Mouse (Mus musculus): ENCODE measurements around the gene Nemp1. TPM values are rescaled to one million over a fixed set of nuclear protein-coding genes. Genes with fewer than 3 reads are reported as not detected.

The Nemp1 gene
- polyA plus RNA-seq, 1 experiment from 2014 or later: 7.8 TPM

DNA sequence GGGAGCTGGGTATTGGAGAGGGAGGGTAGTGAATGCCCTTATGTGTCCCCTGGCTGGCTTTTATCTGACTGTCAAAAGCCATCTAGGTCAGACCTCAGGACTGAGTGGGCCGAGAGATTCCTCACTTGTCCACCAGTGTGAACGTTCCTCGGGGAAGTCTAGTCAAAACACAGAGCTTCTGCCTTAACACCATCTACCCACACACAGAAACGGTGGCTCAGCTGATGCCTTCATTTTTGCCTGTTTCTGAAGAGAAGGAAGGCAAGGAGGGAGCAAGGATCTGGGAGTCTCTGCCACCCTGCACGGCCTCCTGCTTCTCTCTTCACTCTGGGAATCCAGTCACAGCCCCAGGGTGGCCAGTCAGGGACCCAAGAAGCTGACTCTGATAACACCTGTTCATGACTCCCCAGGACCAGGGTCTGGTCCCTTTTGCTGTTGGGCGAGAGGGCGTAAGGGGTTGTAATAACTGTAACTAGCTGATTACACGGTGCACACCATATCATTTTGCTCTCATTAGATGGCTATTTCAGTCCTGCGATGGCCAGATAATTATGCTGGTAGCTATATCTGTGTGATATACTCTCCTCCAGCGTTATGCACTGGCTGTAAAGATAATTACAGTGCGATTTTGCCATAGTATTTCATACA, 63.7 kb downstream of the Nemp1 start:
- Histone ChIP-seq H3K4me1 (replicated peaks) (no peaks in the 10 kb centered on the region), H3K9me3 (replicated peaks) (no peaks in the 10 kb centered on the region), H3K27ac (no peak overlapping the region), H3K4me3 (no peak overlapping the region), H3K4me2 (no peak overlapping the region), H3K36me3 (no peaks in the 10 kb centered on the region), H3K27me3 (peaks cover 12% of the 10 kb centered on the region), H3K9ac (no peak overlapping the region)
- no peak for ATAC-seq (replicated peaks; ENCODE audit: insufficient number of reproducible peaks, insufficient read depth, low FRiP score, low read depth)
- 55% methylated on average over 11 of the region's 11 CpGs for WGBS

DNA sequence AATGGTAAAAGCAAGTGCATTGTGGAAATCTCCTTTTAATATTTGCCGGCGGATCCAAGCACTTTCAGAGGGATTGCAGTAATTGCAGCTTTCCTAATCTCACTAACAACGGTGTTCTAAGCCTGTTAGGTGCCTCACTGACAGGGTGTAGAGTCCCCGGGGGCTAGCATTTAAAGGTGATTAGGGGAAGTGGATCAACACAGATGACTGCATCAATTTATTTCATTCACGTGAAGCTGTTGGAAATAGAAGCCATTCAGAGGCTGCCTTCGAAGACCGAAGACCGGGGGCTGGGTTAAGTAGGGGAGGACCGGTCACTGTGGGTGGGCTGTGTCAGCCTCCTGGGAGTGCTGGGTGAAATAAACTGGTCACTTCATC, 64.2 kb downstream of the Nemp1 start:
- 54% methylated on average over 9 of the region's 9 CpGs for WGBS
- Histone ChIP-seq H3K4me3 (no peak overlapping the region), H3K27ac (no peak overlapping the region), H3K27me3 (peaks cover 6% of the 10 kb centered on the region), H3K4me2 (no peak overlapping the region), H3K9ac (no peak overlapping the region), H3K36me3 (no peaks in the 10 kb centered on the region), H3K9me3 (replicated peaks) (no peaks in the 10 kb centered on the region), H3K4me1 (replicated peaks) (no peaks in the 10 kb centered on the region)
- no peak for ATAC-seq (replicated peaks; ENCODE audit: insufficient number of reproducible peaks, insufficient read depth, low FRiP score, low read depth)

DNA sequence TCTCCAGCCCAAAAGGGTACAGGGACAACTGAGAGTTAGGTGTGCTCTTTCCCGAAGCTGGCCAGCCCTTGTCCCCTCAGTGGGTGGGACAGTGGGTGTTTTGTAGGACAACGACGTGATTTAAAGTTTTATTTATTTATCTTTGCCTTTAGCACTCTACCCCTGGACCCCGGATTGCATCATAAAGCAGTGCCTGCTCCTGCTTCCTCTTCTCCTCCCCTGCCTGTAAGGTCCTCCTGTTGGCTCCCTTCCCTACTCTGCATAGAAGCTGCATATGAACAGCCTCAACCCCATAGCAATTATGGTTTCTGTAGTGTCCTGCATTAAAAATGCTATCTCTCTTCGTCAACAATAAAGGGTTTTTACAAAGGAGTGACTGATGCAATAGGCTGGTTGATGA, 64.7 kb downstream of the Nemp1 start:
- Histone ChIP-seq H3K4me3 (no peak overlapping the region), H3K4me2 (no peak overlapping the region), H3K27ac (no peak overlapping the region), H3K27me3 (peaks cover 5% of the 10 kb centered on the region), H3K36me3 (no peaks in the 10 kb centered on the region), H3K9me3 (replicated peaks) (no peaks in the 10 kb centered on the region), H3K9ac (no peak overlapping the region), H3K4me1 (replicated peaks) (no peaks in the 10 kb centered on the region)
- 24% methylated on average over 5 of the region's 5 CpGs for WGBS
- no peak for ATAC-seq (replicated peaks; ENCODE audit: insufficient number of reproducible peaks, insufficient read depth, low FRiP score, low read depth)

DNA sequence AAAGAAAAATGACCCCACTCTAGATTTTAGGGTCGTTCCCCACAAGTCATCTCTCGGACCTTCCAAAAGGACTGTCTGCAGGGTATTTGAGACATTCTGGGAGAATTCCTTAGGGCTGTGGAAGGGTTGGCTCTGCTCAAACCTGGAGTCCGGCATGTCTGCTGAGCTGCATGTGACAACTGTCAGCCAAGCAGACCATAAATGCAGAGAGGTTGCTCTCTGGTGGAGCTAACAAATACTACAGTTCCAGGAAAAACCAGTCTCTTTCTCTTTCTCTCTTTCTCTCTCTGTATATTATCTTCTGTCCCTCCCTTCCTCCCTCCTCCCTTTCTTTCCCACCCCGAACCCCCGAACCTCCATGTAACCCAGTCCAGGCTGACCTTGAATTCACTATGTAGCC, 67.7 kb downstream of the Nemp1 start:
- WGBS: 24% methylated on average over 5 of the region's 5 CpGs
- Histone ChIP-seq H3K9me3 (replicated peaks) (no peaks in the 10 kb centered on the region), H3K36me3 (no peaks in the 10 kb centered on the region), H3K4me1 (replicated peaks) (peaks cover 10% of the 10 kb centered on the region), H3K4me2 (no peak overlapping the region), H3K4me3 (no peak overlapping the region), H3K9ac (no peak overlapping the region), H3K27me3 (no peaks in the 10 kb centered on the region; the same call in 1 of the 2 replicates), H3K27ac (no peak overlapping the region)
- ATAC-seq (replicated peaks; ENCODE audit: insufficient number of reproducible peaks, insufficient read depth, low FRiP score, low read depth): no peak

DNA sequence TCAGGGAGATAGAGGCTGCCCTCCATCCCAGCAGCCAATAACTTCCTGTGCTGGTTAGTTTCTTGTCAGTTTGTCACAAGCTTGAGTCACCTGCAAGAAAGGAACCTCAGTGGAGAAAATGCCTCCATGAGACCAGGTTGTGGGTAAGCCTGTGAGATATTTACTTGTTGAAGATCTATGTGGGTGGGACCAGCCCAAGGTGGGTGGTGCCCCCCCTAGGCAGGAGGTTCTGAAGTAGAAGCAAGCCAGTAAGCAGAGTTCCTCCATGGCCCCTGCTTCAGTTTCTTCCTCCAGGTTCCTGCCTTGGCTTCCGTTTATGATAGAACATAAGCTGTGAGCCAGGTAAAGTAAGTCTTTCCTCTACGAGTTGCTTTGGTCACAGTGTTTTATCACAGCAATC, 69.6 kb downstream of the Nemp1 start:
- Histone ChIP-seq H3K4me1 (replicated peaks) (peaks cover 20% of the 10 kb centered on the region), H3K9ac (no peak overlapping the region), H3K4me3 (no peak overlapping the region), H3K27ac (no peak overlapping the region), H3K27me3 (no peaks in the 10 kb centered on the region; the same call in 1 of the 2 replicates), H3K4me2 (no peak overlapping the region), H3K9me3 (replicated peaks) (no peaks in the 10 kb centered on the region), H3K36me3 (no peaks in the 10 kb centered on the region)
- ATAC-seq (replicated peaks; ENCODE audit: insufficient number of reproducible peaks, insufficient read depth, low FRiP score, low read depth): no peak
- 65% methylated on average over 2 of the region's 2 CpGs for WGBS

DNA sequence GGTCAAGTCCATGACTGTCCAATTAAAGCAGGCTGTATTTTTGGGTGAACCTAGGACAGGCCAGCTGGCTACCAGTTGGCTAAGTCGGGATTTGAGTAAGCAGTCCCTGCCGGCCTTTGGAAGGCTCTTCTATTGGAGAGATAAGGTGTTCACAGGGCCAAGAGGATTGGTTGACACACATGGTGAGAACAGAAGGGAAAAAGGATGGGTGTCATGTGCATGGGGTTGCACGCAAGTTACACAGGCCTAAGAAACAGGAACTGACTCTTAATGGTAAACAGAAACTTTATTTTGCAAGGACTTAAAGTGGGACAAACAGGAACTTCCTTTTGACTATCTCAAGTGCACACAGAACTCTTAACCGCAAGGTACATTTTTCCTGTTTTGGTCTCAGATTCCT, 70.2 kb downstream of the Nemp1 start:
- H3K9ac ChIP-seq: no peak overlapping the region
- no peak overlapping the region for H3K4me3 ChIP-seq
- peaks cover 5% of the 10 kb centered on the region for H3K36me3 ChIP-seq
- peaks cover 20% of the 10 kb centered on the region for H3K4me1 ChIP-seq (replicated peaks)
- H3K27ac ChIP-seq: no peak overlapping the region
- 44% methylated on average over 4 of the region's 4 CpGs for WGBS
- H3K27me3 ChIP-seq: no peaks in the 10 kb centered on the region
- no peak for ATAC-seq (replicated peaks; ENCODE audit: insufficient number of reproducible peaks, insufficient read depth, low FRiP score, low read depth)
- no peaks in the 10 kb centered on the region for H3K9me3 ChIP-seq (replicated peaks)
- no peak overlapping the region for H3K4me2 ChIP-seq

DNA sequence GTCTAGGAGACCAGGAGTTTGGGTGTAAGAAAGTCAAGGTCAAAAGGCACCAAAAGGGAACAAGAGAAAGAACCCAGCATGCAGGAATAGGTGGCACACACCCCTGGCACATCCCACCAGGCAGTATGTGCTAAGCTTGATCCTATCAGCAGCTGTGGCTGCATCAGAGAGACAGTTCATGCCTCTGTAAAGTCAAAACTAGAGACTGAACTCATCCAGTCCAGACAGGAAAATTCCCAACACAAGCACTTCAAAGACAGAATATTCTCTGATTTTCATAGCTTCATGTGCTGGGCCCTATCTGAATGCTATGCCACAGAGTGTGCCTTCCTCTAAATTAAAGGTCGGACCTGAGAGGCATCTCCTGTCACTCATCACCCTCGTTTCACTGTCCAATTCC, 70.9 kb downstream of the Nemp1 start:
- H3K27ac ChIP-seq: no peak overlapping the region
- H3K9me3 ChIP-seq (replicated peaks): no peaks in the 10 kb centered on the region
- WGBS: 23% methylated on average over 2 of the region's 2 CpGs
- ATAC-seq (replicated peaks; ENCODE audit: insufficient number of reproducible peaks, insufficient read depth, low FRiP score, low read depth): no peak
- no peak overlapping the region for H3K4me2 ChIP-seq
- H3K4me1 ChIP-seq (replicated peaks): peaks cover 20% of the 10 kb centered on the region
- H3K27me3 ChIP-seq: no peaks in the 10 kb centered on the region
- no peak overlapping the region for H3K9ac ChIP-seq
- no peak overlapping the region for H3K4me3 ChIP-seq
- peaks cover 12% of the 10 kb centered on the region for H3K36me3 ChIP-seq

DNA sequence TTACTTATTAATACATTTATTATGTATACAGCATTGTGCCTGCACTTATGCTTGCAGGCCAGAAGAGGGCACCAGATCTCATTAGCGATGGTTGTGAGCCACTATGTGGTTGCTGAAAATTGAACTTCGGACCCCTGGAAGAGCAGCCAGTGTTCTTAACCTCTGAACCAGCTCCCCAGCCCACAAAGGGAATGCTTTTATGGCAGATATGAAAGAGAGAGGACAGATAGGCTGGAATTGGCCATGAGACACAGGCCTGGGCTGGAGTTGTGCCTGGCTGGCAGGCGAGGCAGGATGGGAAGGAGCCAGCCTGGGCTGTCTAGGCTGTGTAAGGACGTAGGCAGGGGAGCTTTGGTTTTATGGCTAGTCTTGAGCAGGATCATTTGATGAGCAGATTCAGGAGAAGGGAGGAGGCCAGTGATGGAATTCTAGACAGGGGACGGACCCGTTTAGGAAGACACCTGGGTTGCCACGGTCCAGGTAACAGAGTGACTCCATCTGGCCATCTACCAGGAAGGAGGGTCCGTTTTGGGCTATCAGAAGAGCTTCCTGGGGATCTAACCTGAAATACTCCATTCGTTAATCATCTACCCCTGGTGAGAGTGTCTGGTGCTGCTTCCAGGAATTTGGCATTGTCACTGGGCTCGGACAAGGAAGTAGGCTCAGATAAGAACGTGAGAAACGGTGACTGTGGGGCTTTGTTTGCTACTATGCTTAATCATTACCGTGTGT, 71.6 kb downstream of the Nemp1 start:
- no peak for ATAC-seq (replicated peaks; ENCODE audit: insufficient number of reproducible peaks, insufficient read depth, low FRiP score, low read depth)
- peak overlapping the region; percentile 93 for H3K4me3 ChIP-seq

DNA sequence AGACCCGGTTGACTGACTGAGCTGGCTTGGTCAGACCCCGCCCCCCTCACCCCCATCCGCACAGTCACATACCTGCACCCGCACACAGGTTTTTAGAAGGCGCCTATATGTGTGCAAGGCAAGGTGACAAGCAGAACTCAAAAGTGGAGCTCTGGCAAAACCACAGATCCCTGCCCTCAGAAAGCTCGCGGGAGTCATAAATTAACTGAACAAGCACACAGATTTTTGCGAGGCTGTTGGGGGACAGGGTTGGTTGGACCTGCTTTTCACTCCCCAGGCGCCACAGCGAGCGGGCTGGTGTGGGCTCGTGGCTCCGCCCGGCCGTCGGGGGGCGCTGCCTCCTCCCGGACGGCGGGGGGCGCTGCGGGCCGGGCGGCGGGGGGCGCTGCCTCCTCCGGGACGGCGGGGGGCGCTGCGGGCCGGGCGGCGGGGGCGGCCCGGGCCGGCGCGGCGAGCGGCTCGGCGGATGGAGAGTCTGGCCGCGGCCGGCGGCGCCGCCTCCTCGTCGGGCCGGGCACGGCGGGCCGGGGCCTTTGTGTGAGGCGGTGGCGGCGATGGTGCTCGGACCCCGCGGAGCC, 72.5 kb downstream of the Nemp1 start, which contains the start of gene Zbtb39:
Gene Zbtb39, plus strand, starts transcription at position 456 of the 578 bp plus-strand sequence.
- Histone ChIP-seq H3K9me3 (replicated peaks) (no peaks in the 10 kb centered on the region), H3K4me1 (replicated peaks) (peaks cover 20% of the 10 kb centered on the region), H3K36me3 (peaks cover 28% of the 10 kb centered on the region), H3K27ac (peak within 1 kb of the TSS; percentile 80), H3K9ac (peak within 1 kb of the TSS; percentile 96), H3K4me2 (peak within 1 kb of the TSS; percentile 66), H3K4me3 (peak within 1 kb of the TSS; percentile 93), H3K27me3 (no peaks in the 10 kb centered on the region)
- ATAC-seq (replicated peaks; ENCODE audit: insufficient number of reproducible peaks, insufficient read depth, low FRiP score, low read depth): peak; percentile 84
- WGBS: under 1% methylated on average over 47 of the region's 61 CpGs

More for the DNA sequence above, 71.6 kb downstream of the Nemp1 start:
- H3K4me2 ChIP-seq: peak overlapping the region; percentile 66
- peaks cover 19% of the 10 kb centered on the region for H3K36me3 ChIP-seq
- no peaks in the 10 kb centered on the region for H3K27me3 ChIP-seq
- 36% methylated on average over 13 of the region's 13 CpGs for WGBS
- H3K27ac ChIP-seq: 0 out of 2 replicates have a peak overlapping the region, but pooled peaks have one; percentile 32
- H3K9ac ChIP-seq: no peak overlapping the region
- no peaks in the 10 kb centered on the region for H3K9me3 ChIP-seq (replicated peaks)
- H3K4me1 ChIP-seq (replicated peaks): peaks cover 20% of the 10 kb centered on the region

DNA sequence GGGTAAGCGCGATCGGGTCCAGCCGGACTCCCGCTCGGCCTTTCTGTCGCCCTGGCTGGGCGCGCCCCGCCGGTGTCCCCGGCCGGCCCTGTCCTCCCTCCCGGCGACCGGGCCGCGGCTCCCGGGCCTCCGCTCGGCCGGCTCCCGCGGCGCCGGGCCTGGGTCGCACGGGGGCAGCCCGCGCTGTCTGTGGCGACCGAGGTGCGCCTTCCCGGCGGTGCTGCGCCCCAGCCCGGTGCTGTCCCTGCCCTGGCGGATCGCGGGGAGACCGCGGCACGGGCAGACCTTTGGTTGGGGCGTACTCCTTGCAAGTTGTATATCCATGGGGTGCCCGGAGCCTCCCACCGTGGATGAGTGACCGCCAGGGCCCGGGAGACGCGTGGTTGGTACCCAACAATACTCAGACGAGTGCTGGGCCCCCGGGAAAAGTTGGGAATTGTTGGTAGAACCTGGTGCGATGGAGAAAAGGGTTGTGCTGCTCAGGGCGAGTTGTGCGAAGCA, 73.0 kb downstream of the Nemp1 start:
- no peaks in the 10 kb centered on the region for H3K27me3 ChIP-seq
- H3K4me3 ChIP-seq: peak overlapping the region; percentile 93
- WGBS: under 1% methylated on average over 38 of the region's 55 CpGs
- H3K9ac ChIP-seq: peak overlapping the region; percentile 96
- H3K36me3 ChIP-seq: peaks cover 32% of the 10 kb centered on the region
- H3K27ac ChIP-seq: peak overlapping the region; percentile 80
- H3K9me3 ChIP-seq (replicated peaks): no peaks in the 10 kb centered on the region
- H3K4me2 ChIP-seq: peak overlapping the region; percentile 66
- H3K4me1 ChIP-seq (replicated peaks): peaks cover 20% of the 10 kb centered on the region
- peak; percentile 64 for ATAC-seq (replicated peaks; ENCODE audit: insufficient number of reproducible peaks, insufficient read depth, low FRiP score, low read depth)

DNA sequence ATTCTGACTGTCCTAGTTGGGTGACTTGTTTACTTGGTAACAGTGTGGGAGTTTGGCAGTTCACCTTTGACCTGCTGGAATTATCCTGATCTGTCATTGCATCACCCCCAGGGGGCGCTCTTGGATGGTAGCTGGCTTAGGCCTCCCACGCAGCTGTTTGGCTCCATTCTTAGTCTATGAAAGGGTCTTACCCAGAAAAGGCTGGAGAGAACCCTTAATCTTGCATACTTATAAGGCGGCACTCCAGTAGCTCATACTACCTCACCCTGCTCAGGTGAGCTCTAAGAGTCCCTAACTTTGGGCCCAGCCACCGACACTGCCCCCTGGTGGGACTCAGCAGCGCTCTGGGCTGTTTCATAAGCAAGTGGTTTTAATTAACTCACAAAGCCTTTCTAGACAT, 78.0 kb downstream of the Nemp1 start:
- Histone ChIP-seq H3K36me3 (peaks cover 37% of the 10 kb centered on the region), H3K4me1 (replicated peaks) (peaks cover 21% of the 10 kb centered on the region), H3K4me3 (no peak overlapping the region), H3K9me3 (replicated peaks) (no peaks in the 10 kb centered on the region), H3K9ac (no peak overlapping the region), H3K4me2 (no peak overlapping the region), H3K27me3 (no peaks in the 10 kb centered on the region), H3K27ac (no peak overlapping the region)
- 66% methylated on average over 5 of the region's 5 CpGs for WGBS
- no peak for ATAC-seq (replicated peaks; ENCODE audit: insufficient number of reproducible peaks, insufficient read depth, low FRiP score, low read depth)

All from heart, embryonic 15.5 days (tissue).